Mouse (Mus musculus) embryonic facial prominence, embryonic 11.5 days (tissue): ENCODE results near the gene Mark2. TPM values are rescaled to one million over a fixed set of nuclear protein-coding genes. Genes with fewer than 3 reads are reported as not detected.

ENCODE experiments used
- ATAC-seq: fragments of 200-750 bp; cut with Nextera tagmentation; replicated peaks from 2 replicates; pipeline ENCODE4 v1.8.0; 2017; ENCODE audit warnings: low read depth; ENCODE audit not compliant: insufficient number of reproducible peaks, low FRiP score, low TSS enrichment
- DNase-seq: peaks from one replicate; pipeline ENCODE4 v3.0.0-alpha.2; 2015; ENCODE audit warnings: low spot score
- H3K27ac ChIP-seq: fragments of 300-500 bp; sonication (generic); replicated peaks from 2 replicates; pipeline ENCODE4 v1.5.1; 2014; ENCODE audit warnings: mild to moderate bottlenecking, low read depth, low read length, control low read depth
- H3K27me3 ChIP-seq: fragments of 300-500 bp; sonication (generic); 2 replicates; pipeline ENCODE4 v1.6.1; 2014; ENCODE audit warnings: mild to moderate bottlenecking, low read length, moderate library complexity, mixed read lengths; ENCODE audit not compliant: control insufficient read depth, insufficient read depth
- H3K36me3 ChIP-seq: fragments of 300-500 bp; sonication (generic); replicated peaks from 2 replicates; pipeline ENCODE4 v1.6.1; 2014; ENCODE audit warnings: low read depth, mild to moderate bottlenecking, low read length, moderate library complexity, mixed read lengths; ENCODE audit not compliant: control insufficient read depth, insufficient read depth
- H3K4me1 ChIP-seq: fragments of 300-500 bp; sonication (generic); 2 replicates; pipeline ENCODE4 v1.6.1; 2014; ENCODE audit warnings: low read length, mixed read lengths; ENCODE audit not compliant: control insufficient read depth, insufficient read depth
- H3K4me2 ChIP-seq: fragments of 300-500 bp; sonication (generic); 2 replicates; pipeline ENCODE4 v1.6.1; 2014; ENCODE audit warnings: low read depth, mild to moderate bottlenecking, control low read depth, low read length, moderate library complexity
- H3K4me3 ChIP-seq: fragments of 300-500 bp; sonication (generic); 2 replicates; pipeline ENCODE4 v1.5.1; 2014; ENCODE audit warnings: low read depth, low read length, control low read depth
- H3K9ac ChIP-seq: fragments of 300-500 bp; sonication (generic); replicated peaks from 2 replicates; pipeline ENCODE4 v1.6.1; 2014; ENCODE audit warnings: mild to moderate bottlenecking, control low read depth, low read length
- H3K9me3 ChIP-seq: fragments of 300-500 bp; sonication (generic); replicated peaks from 2 replicates; pipeline ENCODE4 v1.6.1; 2016; ENCODE audit warnings: mild to moderate bottlenecking, low read length, inconsistent platforms, mixed read lengths; ENCODE audit not compliant: control insufficient read depth
- WGBS: fragments of 180-500 bp; shearing (Covaris S2); extraction: QIAGEN DNeasy Blood & Tissue Kit; methylation state at CpG from one replicate; pipeline ENCODE4 v1.1.7; 2014; 5-methylcytosine and 5-hydroxymethylcytosine counted together
- polyA plus RNA-seq: library from polyadenylated mRNA; unstranded; fragments of >200 nt; fragmentation: Nextera tagmentation; extraction: Ambion mirVana; gene quantifications from 2 replicates; pipeline ENCODE4 v1.2.1, GENCODE M21; 2014

Gene Mark2
- polyA plus RNA-seq, 1 experiment from 2014 or later = 39.4 TPM

DNA sequence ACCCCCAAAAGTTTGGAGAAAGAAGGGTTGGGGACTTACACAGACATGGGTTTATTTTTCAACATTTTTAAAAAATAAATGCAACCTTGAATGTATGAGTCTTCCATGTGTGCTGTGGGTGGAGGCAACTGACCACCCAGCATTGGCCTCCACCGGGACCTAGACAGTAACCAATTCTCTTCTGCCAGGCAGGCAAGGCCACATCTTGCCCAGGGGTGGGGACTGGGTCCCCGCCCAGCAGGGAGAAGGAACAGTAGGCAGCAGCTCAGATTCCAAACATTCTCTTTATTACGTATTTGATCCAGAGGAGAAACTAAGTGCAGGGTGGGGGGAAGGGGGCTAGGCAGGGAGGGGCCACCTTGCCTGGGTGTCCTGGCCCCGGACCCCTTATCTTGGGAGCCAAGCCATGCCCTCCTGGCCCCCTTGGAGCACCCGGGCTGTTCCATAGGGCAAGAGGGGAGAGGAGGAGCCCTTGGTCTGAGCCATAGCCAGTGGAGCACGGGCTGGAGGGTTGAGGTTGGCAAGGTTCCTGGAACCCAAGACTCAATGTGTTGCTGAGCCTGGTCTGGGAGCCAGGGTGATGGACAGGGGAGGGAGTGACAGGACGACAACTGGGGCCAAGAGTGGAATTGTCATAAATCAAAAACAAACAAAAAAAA is 66.4 kb downstream of the Mark2 start:
- WGBS = 52% methylated on average over 7 of the region's 7 CpGs
- no peaks in the 10 kb centered on the region for H3K9me3 ChIP-seq
- no peak overlapping the region for H3K9ac ChIP-seq
- H3K36me3 ChIP-seq = peaks cover 41% of the 10 kb centered on the region
- H3K4me2 ChIP-seq = no peak overlapping the region
- no peaks in the 10 kb centered on the region for H3K27me3 ChIP-seq
- ATAC-seq (no peak), DNase-seq (no peak)
- H3K4me1 ChIP-seq = peaks cover 2% of the 10 kb centered on the region; the same call in 1 of the 2 replicates
- no peak overlapping the region for H3K4me3 ChIP-seq
- peak overlapping the region; percentile 28 for H3K27ac ChIP-seq

GRCm38 (mm10) chr19:7274326-7274990 is 67.2 kb downstream of the Mark2 start:
- H3K4me2 ChIP-seq = no peak overlapping the region
- H3K27ac ChIP-seq = peak overlapping the region; percentile 28; the same call in 1 of the 2 replicates
- DNase-seq (no peak), ATAC-seq (no peak)
- H3K36me3 ChIP-seq = peaks cover 41% of the 10 kb centered on the region
- no peaks in the 10 kb centered on the region for H3K27me3 ChIP-seq
- 76% methylated on average over 12 of the region's 13 CpGs for WGBS
- H3K4me3 ChIP-seq = no peak overlapping the region
- H3K9ac ChIP-seq = no peak overlapping the region; the same call in 1 of the 2 replicates
- peaks cover 2% of the 10 kb centered on the region; the same call in 1 of the 2 replicates for H3K4me1 ChIP-seq
- H3K9me3 ChIP-seq = no peaks in the 10 kb centered on the region

GRCm38 (mm10) chr19:7273486-7273885 is 68.2 kb downstream of the Mark2 start:
- 91% methylated on average over 4 of the region's 4 CpGs for WGBS
- Histone ChIP-seq H3K4me2 (no peak overlapping the region), H3K9ac (no peak overlapping the region), H3K27ac (no peak overlapping the region), H3K4me1 (peaks cover 2% of the 10 kb centered on the region; the same call in 1 of the 2 replicates), H3K9me3 (no peaks in the 10 kb centered on the region), H3K27me3 (no peaks in the 10 kb centered on the region), H3K4me3 (no peak overlapping the region), H3K36me3 (peaks cover 41% of the 10 kb centered on the region)
- no peak for ATAC-seq
- DNase-seq = peak; percentile 13

- Histone ChIP-seq H3K4me1 (peaks cover 20% of the 10 kb centered on the region), H3K9ac (peak overlapping the region; percentile 96), H3K4me2 (peak overlapping the region; percentile 90), H3K4me3 (peak overlapping the region; percentile 91), H3K27ac (peak overlapping the region; percentile 98), H3K36me3 (peaks cover 32% of the 10 kb centered on the region), H3K9me3 (no peaks in the 10 kb centered on the region), H3K27me3 (no peaks in the 10 kb centered on the region)
- 4% methylated on average over 11 of the region's 11 CpGs for WGBS
- ATAC-seq (no peak), DNase-seq (peak; percentile 65)
Measured at GRCm38 (mm10) chr19:7269290-7270044, 72.2 kb downstream of the Mark2 start.

GRCm38 (mm10) chr19:7268722-7269090 is 73.0 kb downstream of the Mark2 start:
- H3K4me2 ChIP-seq = peak overlapping the region; percentile 90
- H3K4me3 ChIP-seq = peak overlapping the region; percentile 91
- H3K27ac ChIP-seq = peak overlapping the region; percentile 98
- ATAC-seq = peak; percentile 19; the same call in 1 of the 2 replicates
- H3K27me3 ChIP-seq = no peaks in the 10 kb centered on the region
- H3K9ac ChIP-seq = peak overlapping the region; percentile 96
- H3K36me3 ChIP-seq = peaks cover 24% of the 10 kb centered on the region
- 1% methylated on average over 30 of the region's 30 CpGs for WGBS
- no peaks in the 10 kb centered on the region for H3K9me3 ChIP-seq
- peaks cover 20% of the 10 kb centered on the region for H3K4me1 ChIP-seq
- peak; percentile 89 for DNase-seq

GRCm38 (mm10) chr19:7267781-7268721 is 73.6 kb downstream of the Mark2 start:
- peaks cover 20% of the 10 kb centered on the region for H3K4me1 ChIP-seq
- peak overlapping the region; percentile 98 for H3K27ac ChIP-seq
- peak overlapping the region; percentile 96 for H3K9ac ChIP-seq
- H3K27me3 ChIP-seq = no peaks in the 10 kb centered on the region
- H3K4me3 ChIP-seq = peak overlapping the region; percentile 91
- ATAC-seq (peak; percentile 48), DNase-seq (peak; percentile 93)
- H3K9me3 ChIP-seq = no peaks in the 10 kb centered on the region
- WGBS = 1% methylated on average over 39 of the region's 97 CpGs
- H3K4me2 ChIP-seq = peak overlapping the region; percentile 90
- H3K36me3 ChIP-seq = peaks cover 18% of the 10 kb centered on the region

GRCm38 (mm10) chr19:7267091-7267741 is 74.4 kb downstream of the Mark2 start, which contains the start of gene Rcor2:
TSS of gene Rcor2 (plus strand) at chr19:7267325.
- Histone ChIP-seq H3K9me3 (no peaks in the 10 kb centered on the region), H3K9ac (peak within 1 kb of the TSS; percentile 96), H3K4me1 (peaks cover 20% of the 10 kb centered on the region), H3K27ac (peak within 1 kb of the TSS; percentile 98), H3K4me2 (peak within 1 kb of the TSS; percentile 90), H3K27me3 (no peaks in the 10 kb centered on the region), H3K36me3 (peaks cover 10% of the 10 kb centered on the region), H3K4me3 (peak within 1 kb of the TSS; percentile 91)
- WGBS = under 1% methylated on average over 28 of the region's 28 CpGs
- ATAC-seq = peak; percentile 71
- DNase-seq = peak; percentile 80
